Mouse (Mus musculus): ENCODE data around the gene Pspn. TPM values are rescaled to one million over a fixed set of nuclear protein-coding genes. Genes with fewer than 3 reads are reported as not detected.

Pspn gene
- total RNA-seq, 1 experiment from 2014 or later: 1.1 TPM

DNA sequence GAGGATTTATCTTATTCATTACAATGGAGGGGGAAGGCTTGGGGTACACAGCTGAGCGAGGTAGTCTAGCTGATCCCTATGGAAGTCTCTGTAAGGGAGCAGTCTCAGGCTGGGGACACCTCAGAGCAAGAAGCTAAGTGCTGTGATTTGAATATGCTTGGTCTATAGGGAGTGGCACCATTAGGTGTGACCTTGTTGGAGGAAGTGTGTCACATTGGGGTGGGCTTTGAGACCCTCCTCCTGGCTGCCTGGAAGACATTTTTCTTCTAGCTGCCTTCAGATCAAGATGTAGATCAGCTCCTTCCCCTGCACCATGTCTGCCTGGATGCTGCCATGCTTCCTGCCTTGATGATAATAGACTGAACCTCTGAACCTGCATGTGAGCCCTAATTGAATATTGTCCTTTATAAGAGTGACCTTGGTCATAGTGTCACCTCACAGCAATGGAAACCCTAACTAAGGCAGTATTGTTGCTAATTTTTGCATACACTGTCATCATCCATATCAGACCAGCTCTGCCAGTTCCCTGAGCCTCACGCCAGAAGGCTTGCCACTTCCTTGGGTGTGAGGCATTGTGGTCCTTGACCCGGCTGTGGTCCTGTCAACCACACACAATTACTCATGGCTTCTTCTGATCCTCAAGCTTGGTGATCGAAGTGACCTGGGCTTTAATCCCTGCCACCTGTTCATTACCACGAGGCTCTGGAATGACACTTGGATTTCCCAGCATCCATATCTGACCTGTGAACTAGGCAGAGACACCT lies 37.0 kb downstream of the Pspn start:
- no peak for DNase-seq

DNA sequence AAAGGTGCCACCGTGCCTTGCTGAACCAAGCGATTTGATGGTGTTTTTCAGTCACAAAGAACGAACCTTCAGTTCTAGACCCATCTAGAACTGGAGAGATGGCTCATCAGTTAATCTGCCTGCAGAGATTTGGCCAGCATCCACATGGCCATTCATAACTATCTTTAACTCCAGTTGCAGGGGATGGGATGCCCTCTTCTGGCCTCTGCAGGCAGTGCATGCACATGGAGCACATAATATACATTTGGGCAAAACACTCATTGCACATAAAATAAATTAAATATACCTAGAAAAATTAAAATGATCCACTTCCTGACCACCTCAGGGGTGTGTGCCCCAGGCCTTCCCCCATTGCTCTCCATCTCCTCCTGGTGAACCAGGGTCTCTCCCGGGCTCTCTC lies 37.9 kb downstream of the Pspn start:
- DNase-seq: no peak

DNA sequence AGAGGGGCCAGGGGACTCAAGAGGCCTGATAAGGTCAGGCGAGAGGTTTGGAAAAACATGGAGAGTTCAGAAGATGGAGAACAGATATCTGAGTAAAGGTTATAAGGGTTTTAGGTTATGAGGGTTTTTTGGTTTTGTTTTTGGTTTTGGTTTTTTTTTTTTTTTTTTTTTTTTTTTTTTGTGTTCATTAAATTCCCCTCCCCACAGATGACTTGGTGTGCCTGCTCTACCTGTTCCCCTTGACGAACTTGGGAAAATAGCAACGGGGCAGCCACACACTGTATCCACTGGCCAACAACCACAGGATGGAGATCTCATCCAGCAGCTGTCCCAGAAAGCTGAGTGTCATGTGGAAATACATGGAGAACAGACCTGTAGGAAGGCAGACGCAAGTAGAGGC lies 41.2 kb downstream of the Pspn start:
- no peak for DNase-seq

DNA sequence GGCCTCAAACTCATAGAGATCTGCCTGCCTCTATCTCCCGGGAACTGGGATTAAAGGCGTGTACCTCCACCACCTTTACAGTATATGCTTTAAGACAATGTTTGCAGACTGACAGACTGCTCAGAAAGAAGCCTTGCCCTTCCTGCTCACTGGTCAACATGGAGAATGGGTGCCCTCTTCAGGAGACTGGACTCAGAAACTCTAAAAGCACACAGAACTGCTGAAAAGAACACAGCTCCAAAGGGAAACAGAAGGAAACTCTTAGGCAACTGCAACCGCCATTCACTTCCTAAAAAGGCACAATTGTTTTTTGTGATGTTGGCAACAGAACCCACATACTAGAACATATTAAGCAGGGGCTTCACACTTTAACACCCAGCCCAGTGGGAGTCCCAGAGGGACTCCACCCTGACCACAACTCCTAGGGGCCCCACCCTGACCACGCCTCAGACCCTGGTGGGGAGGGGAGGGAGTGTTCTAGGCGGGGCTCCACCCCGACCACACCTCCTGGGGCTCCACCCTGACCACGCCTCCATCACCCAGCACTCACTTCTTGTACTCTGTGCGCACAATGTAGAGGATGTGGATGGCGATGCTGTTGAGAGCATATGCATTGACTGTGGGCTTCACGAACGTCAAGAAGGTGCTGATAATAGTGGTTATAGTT lies 41.9 kb downstream of the Pspn start:
- peak; percentile 35 for DNase-seq

DNA sequence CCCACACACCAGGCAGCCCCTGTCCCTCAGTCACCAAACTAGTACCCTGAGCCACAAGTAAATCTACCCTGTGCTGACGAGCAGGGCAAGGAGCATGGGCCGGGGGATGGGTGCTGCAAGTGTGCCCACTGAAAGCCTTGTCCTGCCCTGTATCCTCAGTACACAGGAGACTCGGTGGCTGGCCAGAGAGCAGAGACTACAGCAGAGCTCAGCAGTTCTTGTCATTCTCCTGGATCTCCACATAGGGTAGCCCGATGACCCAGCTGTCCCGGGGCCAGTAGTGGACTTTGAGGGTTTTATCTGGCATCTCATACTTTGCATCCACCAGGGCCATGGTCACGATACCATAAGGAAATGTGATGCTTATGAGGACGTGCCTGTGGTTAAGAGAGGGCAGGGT lies 44.9 kb downstream of the Pspn start:
- no peak for DNase-seq

DNA sequence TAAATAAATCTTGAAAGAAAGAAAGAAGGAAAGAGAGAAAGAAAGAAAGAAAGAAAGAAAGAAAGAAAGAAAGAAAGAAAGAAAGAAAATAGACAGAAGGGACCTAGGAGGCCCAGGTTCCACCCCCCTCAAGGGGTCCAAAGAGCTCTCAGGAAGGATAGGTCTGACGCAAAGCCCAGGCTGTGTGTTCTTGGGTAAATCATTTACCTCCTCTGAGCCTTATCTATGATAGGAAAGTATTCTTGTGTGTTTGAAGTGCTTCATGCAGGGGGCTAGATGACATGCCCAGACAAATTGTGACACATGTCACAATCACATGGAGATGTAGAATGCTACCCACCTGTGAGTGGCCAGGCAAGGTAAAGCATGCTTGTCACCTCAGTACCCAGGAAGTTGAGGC lies 47.2 kb downstream of the Pspn start:
- no peak for DNase-seq

DNA sequence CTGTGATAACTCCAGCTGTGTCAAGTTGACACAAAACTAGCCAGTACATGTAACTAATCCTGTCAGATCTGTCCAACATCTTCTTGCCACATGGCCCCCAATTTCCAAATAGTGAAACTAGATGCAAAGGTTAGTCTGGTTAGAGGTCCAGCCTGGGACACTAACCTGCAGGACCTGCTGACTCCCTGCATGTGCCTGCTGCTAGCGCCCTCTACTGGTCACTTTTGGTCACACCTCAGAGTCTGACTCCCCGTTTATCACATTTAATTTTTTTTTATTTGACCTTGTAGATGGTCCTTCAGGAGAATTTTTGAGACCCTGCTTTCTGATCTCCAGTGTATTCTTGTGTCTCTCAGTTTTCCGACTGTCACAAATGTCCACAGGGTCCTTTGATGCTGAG lies 48.9 kb downstream of the Pspn start:
- peak; percentile 80 for DNase-seq

Other genes with a start within 250 kb of the Pspn start
- gene Nrtn, start 242.5 kb downstream of the Pspn start, total RNA-seq (2021): 4.5 and 4.8 TPM in 2 replicates
- 29.1 and 37.2 TPM in 2 replicates for gene Dus3l, start 235.3 kb downstream of the Pspn start, total RNA-seq (2021)
- 0.30 and 1.0 TPM in 2 replicates for gene Prr22, start 229.8 kb downstream of the Pspn start, total RNA-seq (2021)
- gene Rfx2, start 169.0 kb downstream of the Pspn start, total RNA-seq (2021): 5.9 and 6.0 TPM in 2 replicates
- 0.44 and 0.64 TPM in 2 replicates for gene Acsbg2, start 125.6 kb downstream of the Pspn start, total RNA-seq (2021)
- 7.2 and 7.3 TPM in 2 replicates for gene 1700061G19Rik, start 124.5 kb downstream of the Pspn start, total RNA-seq (2021)
- gene Mllt1, start 64.6 kb downstream of the Pspn start, total RNA-seq (2021): 29.0 and 33.6 TPM in 2 replicates
- not detected in 2 replicates for gene Acer1, start 17.9 kb downstream of the Pspn start, total RNA-seq (2021)
- gene Clpp, start 9.7 kb downstream of the Pspn start, total RNA-seq (2021): 106 and 107 TPM in 2 replicates
- 65.6 and 67.0 TPM in 2 replicates for gene Alkbh7, start 2.7 kb downstream of the Pspn start, total RNA-seq (2021)
- gene Gtf2f1, start 11.3 kb upstream of the Pspn start, total RNA-seq (2021): 53.7 and 63.7 TPM in 2 replicates
- not detected in 2 replicates for gene Gm17949, start 11.5 kb upstream of the Pspn start, total RNA-seq (2021)
- gene Khsrp, start 31.5 kb upstream of the Pspn start, total RNA-seq (2021): 90.2 and 99.9 TPM in 2 replicates
- not detected in 2 replicates for gene Slc25a41, start 41.6 kb upstream of the Pspn start, total RNA-seq (2021)
- 0.38 and 1.4 TPM in 2 replicates for gene Crb3, start 59.1 kb upstream of the Pspn start, total RNA-seq (2021)
- gene Slc25a23, start 59.8 kb upstream of the Pspn start, total RNA-seq (2021): 91.4 and 116 TPM in 2 replicates
- gene Dennd1c, start 78.5 kb upstream of the Pspn start, total RNA-seq (2021): 1.7 and 9.7 TPM in 2 replicates
- gene Tubb4a, start 87.8 kb upstream of the Pspn start, total RNA-seq (2021): 6.4 and 12.3 TPM in 2 replicates
- gene Tnfsf9, start 105.3 kb upstream of the Pspn start, total RNA-seq (2021): 0.44 and 0.68 TPM in 2 replicates
- gene Cd70, start 149.8 kb upstream of the Pspn start, total RNA-seq (2021): not detected in 2 replicates
- gene Tnfsf14, start 194.2 kb upstream of the Pspn start, total RNA-seq (2021): 0.19 and 0.53 TPM in 2 replicates
- 181 and 603 TPM in 2 replicates for gene C3, start 228.1 kb upstream of the Pspn start, total RNA-seq (2021)
- 54.2 and 56.4 TPM in 2 replicates for gene Gpr108, start 248.4 kb upstream of the Pspn start, total RNA-seq (2021)
- 38.5 and 45.1 TPM in 2 replicates for gene Trip10, start 249.4 kb upstream of the Pspn start, total RNA-seq (2021)